ENCODE assay signal across 8 mouse cellular contexts in genomic region chr12:25097052-25097209, GRCm38 (mm10). TPM values are rescaled to one million over a fixed set of nuclear protein-coding genes. Genes with fewer than 3 reads are reported as not detected.
DNase-seq lines count a peak whose midpoint lies in the region; ATAC-seq lines count a peak whose summit lies in the region.

Id2 (minus strand) TSS chr12:25097140.

- ATAC-seq in neural tube, embryonic 11.5 days (ENCODE audit: insufficient read depth, low FRiP score, low TSS enrichment): no peak
- no peak for ATAC-seq in embryonic facial prominence, embryonic 12.5 days (ENCODE audit: insufficient number of reproducible peaks, insufficient read depth, low FRiP score, low TSS enrichment)
- no peak for ATAC-seq in hindbrain, embryonic 11.5 days (ENCODE audit: low FRiP score)
- ATAC-seq in liver, embryonic 13.5 days (ENCODE audit: low read depth): no peak

- peak within 1 kb of the TSS; percentile 92 for H3K4me2 ChIP-seq in neural tube, embryonic 11.5 days (ENCODE audit: low read depth)
- H3K4me2 ChIP-seq in embryonic facial prominence, embryonic 12.5 days (replicated peaks): peak within 1 kb of the TSS; percentile 87
- H3K4me2 ChIP-seq in hindbrain, embryonic 11.5 days (replicated peaks; ENCODE audit: low read depth, low read length): peak within 1 kb of the TSS; percentile 95
- peak within 1 kb of the TSS; percentile 78 for H3K4me2 ChIP-seq in liver, embryonic 13.5 days

- no peaks in the 10 kb centered on the region for H3K9me3 ChIP-seq in neural tube, embryonic 11.5 days (ENCODE audit: control insufficient read depth, low read length)
- H3K9me3 ChIP-seq in embryonic facial prominence, embryonic 12.5 days: no peaks in the 10 kb centered on the region
- H3K9me3 ChIP-seq in hindbrain, embryonic 11.5 days (ENCODE audit: control insufficient read depth, low read length): no peaks in the 10 kb centered on the region
- H3K9me3 ChIP-seq in liver, embryonic 13.5 days (replicated peaks): no peaks in the 10 kb centered on the region

- 0% methylated on average over 1 of the region's 1 CpGs for WGBS in neural tube, embryonic 11.5 days
- WGBS in embryonic facial prominence, embryonic 12.5 days: 3% methylated on average over 1 of the region's 1 CpGs
- 0% methylated on average over 1 of the region's 1 CpGs for WGBS in hindbrain, embryonic 11.5 days
- WGBS in liver, embryonic 13.5 days (ENCODE audit: insufficient replicate concordance): 2% methylated on average over 1 of the region's 1 CpGs

- peak within 1 kb of the TSS; percentile 85 for H3K27ac ChIP-seq in neural tube, embryonic 11.5 days (ENCODE audit: low read depth, low read length)
- peak within 1 kb of the TSS; percentile 99 for H3K27ac ChIP-seq in embryonic facial prominence, embryonic 12.5 days
- H3K27ac ChIP-seq in hindbrain, embryonic 11.5 days (ENCODE audit: low read depth, low read length): peak within 1 kb of the TSS; percentile 83
- peak within 1 kb of the TSS; percentile 84 for H3K27ac ChIP-seq in liver, embryonic 13.5 days

- no peaks in the 10 kb centered on the region for H3K27me3 ChIP-seq in neural tube, embryonic 11.5 days (ENCODE audit: control insufficient read depth, insufficient read depth, low read length)
- no peaks in the 10 kb centered on the region for H3K27me3 ChIP-seq in embryonic facial prominence, embryonic 12.5 days
- H3K27me3 ChIP-seq in hindbrain, embryonic 11.5 days (ENCODE audit: control insufficient read depth, insufficient read depth, low read length): no peaks in the 10 kb centered on the region
- H3K27me3 ChIP-seq in liver, embryonic 13.5 days: peaks cover 98% of the 10 kb centered on the region

- H3K4me1 ChIP-seq in neural tube, embryonic 11.5 days (ENCODE audit: control insufficient read depth, insufficient read depth, low read length): peaks cover 26% of the 10 kb centered on the region
- H3K4me1 ChIP-seq in embryonic facial prominence, embryonic 12.5 days: peaks cover 38% of the 10 kb centered on the region
- H3K4me1 ChIP-seq in hindbrain, embryonic 11.5 days (replicated peaks; ENCODE audit: control insufficient read depth, insufficient read depth, low read length): peaks cover 19% of the 10 kb centered on the region; the same call in 1 of the 2 replicates
- peaks cover 36% of the 10 kb centered on the region for H3K4me1 ChIP-seq in liver, embryonic 13.5 days (replicated peaks)

- H3K4me3 ChIP-seq in neural tube, embryonic 11.5 days (ENCODE audit: low read depth, low read length): peak within 1 kb of the TSS; percentile 86
- peak within 1 kb of the TSS; percentile 88 for H3K4me3 ChIP-seq in embryonic facial prominence, embryonic 12.5 days
- H3K4me3 ChIP-seq in hindbrain, embryonic 11.5 days (ENCODE audit: low read depth, low read length): peak within 1 kb of the TSS; percentile 67
- H3K4me3 ChIP-seq in liver, embryonic 13.5 days (replicated peaks): peak within 1 kb of the TSS; percentile 65

- no peaks in the 10 kb centered on the region for H3K36me3 ChIP-seq in neural tube, embryonic 11.5 days (ENCODE audit: control insufficient read depth, insufficient read depth, low read length)
- no peaks in the 10 kb centered on the region for H3K36me3 ChIP-seq in embryonic facial prominence, embryonic 12.5 days
- no peaks in the 10 kb centered on the region for H3K36me3 ChIP-seq in hindbrain, embryonic 11.5 days (ENCODE audit: control insufficient read depth, insufficient read depth, low read length)
- no peaks in the 10 kb centered on the region for H3K36me3 ChIP-seq in liver, embryonic 13.5 days

- H3K9ac ChIP-seq in neural tube, embryonic 11.5 days (ENCODE audit: low read length): peak within 1 kb of the TSS; percentile 76
- peak within 1 kb of the TSS; percentile 59 for H3K9ac ChIP-seq in embryonic facial prominence, embryonic 12.5 days
- peak within 1 kb of the TSS; percentile 71; the same call in 1 of the 2 replicates for H3K9ac ChIP-seq in hindbrain, embryonic 11.5 days (ENCODE audit: low read depth, low read length)
- peak within 1 kb of the TSS; percentile 70 for H3K9ac ChIP-seq in liver, embryonic 13.5 days

- no peak for DNase-seq in neural tube, embryonic 11.5 days (ENCODE audit: low spot score)
- no peak for DNase-seq in neural tube, embryonic 10.5 days (ENCODE audit: extremely low spot score, low spot score)
- DNase-seq in hindbrain, embryonic 11.5 days (ENCODE audit: low spot score): no peak
- DNase-seq in liver, embryonic 13.5 days: no peak
- DNase-seq in embryo, embryonic 9.5 days (ENCODE audit: extremely low spot score): no peak
- no peak for DNase-seq in ovary, adult 18-20 months (ENCODE audit: low spot score)
- DNase-seq in frontal cortex, postnatal 36 days (ENCODE audit: low spot score in 2 of 2): no peak

RNA-seq across cellular contexts. Expression of gene Id2, which starts in this region (rescaled TPM):
- 311 and 361 TPM in 2 replicates for polyA plus RNA-seq in neural tube, embryonic 11.5 days (2014; fragmentation: Nextera tagmentation; extraction: Ambion mirVana)
- polyA plus RNA-seq in embryonic facial prominence, embryonic 12.5 days (2016; fragmentation: Nextera tagmentation; extraction: Ambion mirVana): 448 and 458 TPM in 2 replicates
- polyA plus RNA-seq in hindbrain, embryonic 11.5 days (2014; fragmentation: Nextera tagmentation; extraction: Ambion mirVana): 394 and 397 TPM in 2 replicates
- polyA plus RNA-seq in liver, embryonic 13.5 days (2015; fragmentation: Nextera tagmentation; extraction: Ambion mirVana): 98.7 and 122 TPM in 2 replicates
